Mouse (Mus musculus): ENCODE measurements around the gene Dync2li1. TPM values are rescaled to one million over a fixed set of nuclear protein-coding genes. Genes with fewer than 3 reads are reported as not detected.

Dync2li1 gene
- 1.1 and 1.4 TPM in 2 replicates for polyA plus RNA-seq (2012; rRNA removed)

DNA sequence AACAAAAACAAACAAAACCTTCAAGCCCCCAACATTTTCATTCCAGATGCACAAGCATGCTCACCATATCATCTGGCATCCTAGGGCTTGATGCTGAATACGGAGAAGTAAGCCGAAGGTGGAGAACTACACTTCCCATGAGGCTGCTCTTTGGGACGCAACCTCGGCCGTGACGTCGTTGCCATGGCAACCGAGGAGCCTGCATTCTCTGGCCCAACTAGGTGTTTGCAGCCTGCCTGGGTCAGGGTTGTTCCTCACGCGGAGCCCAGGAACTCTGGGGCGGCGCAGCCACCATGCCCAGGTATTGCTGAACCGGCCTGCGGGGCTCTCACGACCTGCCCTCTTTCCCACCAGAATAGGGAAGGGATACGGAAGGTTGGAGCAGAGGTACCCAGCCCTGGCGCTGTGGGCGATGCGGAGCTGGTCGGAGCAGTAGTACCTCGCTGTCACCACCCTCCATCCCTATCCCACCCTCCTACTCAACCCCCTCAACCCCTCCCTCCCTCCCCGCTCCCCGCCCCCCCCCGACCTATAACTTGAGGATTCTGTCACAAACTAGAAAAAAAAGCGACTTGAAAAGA, at the start of gene Dync2li1:
Gene Dync2li1, plus strand, starts transcription at position 221 of the 581 bp plus-strand sequence.

GRCm38 (mm10) chr17:84675951-84676366, 49.7 kb downstream of the Dync2li1 start, which contains the start of gene Abcg8:
Abcg8 (plus strand) TSS chr17:84676302.

DNA sequence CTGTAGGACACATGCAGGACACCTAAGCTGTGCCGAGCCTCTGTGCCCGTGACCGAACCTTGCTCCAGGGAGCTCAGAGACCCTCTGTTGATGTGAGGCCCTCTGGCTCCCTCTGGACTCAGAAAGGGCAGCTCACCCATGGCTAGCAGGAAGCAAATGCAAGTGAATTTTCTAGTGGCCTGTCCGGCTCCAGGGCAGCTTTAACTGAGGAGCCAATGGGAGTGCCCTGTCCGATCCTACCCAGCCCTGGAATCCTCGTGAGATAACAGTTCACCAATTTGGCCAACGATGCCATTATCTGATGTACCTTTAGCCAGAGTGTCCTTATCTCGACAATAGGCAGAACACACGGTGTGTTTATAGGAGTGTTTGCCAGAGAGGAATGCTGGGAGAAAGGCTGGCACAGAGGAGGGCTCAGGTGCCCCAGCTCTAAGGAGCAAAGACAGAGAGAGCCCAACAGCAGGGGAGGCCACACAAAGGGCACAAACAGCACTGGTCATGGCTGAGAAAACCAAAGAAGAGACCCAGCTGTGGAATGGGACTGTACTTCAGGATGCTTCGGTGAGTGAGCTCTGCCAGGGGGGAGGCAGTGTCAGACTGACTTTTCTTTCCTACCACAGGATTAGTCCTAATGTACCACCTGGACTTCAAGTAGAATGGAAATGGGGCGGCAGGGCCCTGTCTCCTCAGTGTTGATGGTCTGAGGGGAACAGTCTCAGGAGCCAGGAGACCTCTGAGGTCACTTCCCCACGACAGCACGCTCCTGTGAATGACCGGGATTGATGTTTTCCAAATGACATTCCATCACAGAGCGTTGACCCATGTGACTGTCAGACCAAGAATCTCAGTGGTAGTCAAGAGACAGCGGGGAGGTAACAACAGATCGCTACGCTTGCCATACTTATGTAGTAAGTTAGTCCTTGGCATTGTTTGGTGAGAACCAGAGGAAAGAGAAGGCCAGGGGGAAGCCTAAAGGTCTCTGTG, 56.7 kb downstream of the Dync2li1 start, which contains the start of gene Abcg5:
Gene Abcg5, minus strand, starts transcription at position 278 of the 984 bp plus-strand sequence.

Other genes with a start within 250 kb of the Dync2li1 start
- gene Thada, start 160.3 kb upstream of the Dync2li1 start, polyA plus RNA-seq (2012; rRNA removed) = 2.7 TPM in 2 replicates
- gene Plekhh2, start 114.6 kb upstream of the Dync2li1 start, polyA plus RNA-seq (2012; rRNA removed) = 0.32 and 0.48 TPM in 2 replicates
- gene Abcg8, start 49.8 kb downstream of the Dync2li1 start, polyA plus RNA-seq (2012; rRNA removed) = 0.38 and 0.43 TPM in 2 replicates
- gene Abcg5, start 56.5 kb downstream of the Dync2li1 start, polyA plus RNA-seq (2012; rRNA removed) = 0.20 and 0.32 TPM in 2 replicates
- 24.2 and 27.2 TPM in 2 replicates for gene Lrpprc, start 164.3 kb downstream of the Dync2li1 start, polyA plus RNA-seq (2012; rRNA removed)

Data from liver, embryonic 14 days (tissue).